ENCODE assay signal across 8 mouse cellular contexts in the genomic region with DNA sequence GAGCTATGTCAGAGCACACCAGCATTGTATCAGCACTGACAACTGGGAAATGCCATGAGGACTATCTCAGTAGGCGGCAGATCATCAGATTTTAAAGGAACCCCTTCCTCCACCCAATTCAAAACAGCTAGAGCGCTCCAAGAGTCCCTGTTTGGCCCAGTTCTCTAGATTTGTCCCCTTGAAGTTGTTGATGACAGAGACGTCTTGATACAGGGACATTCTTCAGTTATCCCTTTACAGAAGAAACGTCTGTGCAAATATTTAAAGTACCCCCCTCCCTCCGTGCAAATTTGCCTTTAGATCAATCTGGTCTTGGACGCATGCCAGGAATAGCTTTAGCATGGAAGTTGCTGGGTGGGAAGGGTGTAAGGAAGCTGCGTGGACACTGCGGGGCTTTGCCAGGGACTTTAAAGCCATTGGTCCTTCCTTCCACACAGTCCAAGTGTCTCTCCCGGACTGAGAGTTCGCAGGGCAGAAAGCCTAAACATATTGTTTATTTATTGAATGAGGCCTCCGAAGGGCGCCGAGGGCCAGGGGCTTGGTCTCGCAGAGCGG. TPM values are rescaled to one million over a fixed set of nuclear protein-coding genes. Genes with fewer than 3 reads are reported as not detected.
DNase-seq lines count a peak whose midpoint lies in the region; ATAC-seq and TF ChIP-seq lines count a peak whose summit lies in the region.

No protein-coding gene starts in this region.

- no peak for TF ChIP-seq POLR2A in kidney, adult 2 months (IDR thresholded peaks at IDR 0.05; ENCODE audit: low read depth, low read length)
- TF ChIP-seq POLR2A in embryonic fibroblast, embryonic 13.5 days (IDR thresholded peaks at IDR 0.05; ENCODE audit: low read depth, low read length): no peak

- H3K27ac ChIP-seq in kidney, adult 2 months (ENCODE audit: insufficient read depth, low read depth, low read length): no peak overlapping the region; the same call in 1 of the 2 replicates
- no peak overlapping the region for H3K27ac ChIP-seq in embryonic fibroblast, embryonic 13.5 days (ENCODE audit: insufficient read depth, low read length)
- H3K27ac ChIP-seq in midbrain, embryonic 15.5 days: peak overlapping the region; percentile 91

- DNase-seq in kidney, adult 2 months: peak; percentile 22
- DNase-seq in kidney, postnatal 10 days: no peak
- peak; percentile 24 for DNase-seq in NIH3T3 (ENCODE audit: low read depth)
- peak; percentile 24 to 48 for DNase-seq in layer of hippocampus, postnatal 14 days (ENCODE audit: low spot score in 2 of 2)
- no peak for DNase-seq in natural killer cell, adult 2 months (ENCODE audit: low spot score in 2 of 2)
- DNase-seq in right cerebral cortex, postnatal 25 days: no peak

- H3K4me1 ChIP-seq in kidney, adult 2 months (ENCODE audit: control insufficient read depth, insufficient read depth, low read length): peaks cover 7% of the 10 kb centered on the region; the same call in 1 of the 2 replicates
- H3K4me1 ChIP-seq in embryonic fibroblast, embryonic 13.5 days (ENCODE audit: control insufficient read depth, insufficient read depth, low read length): no peaks in the 10 kb centered on the region
- peaks cover 20% of the 10 kb centered on the region for H3K4me1 ChIP-seq in midbrain, embryonic 15.5 days

- no peak for TF ChIP-seq CTCF in kidney, adult 2 months (conservative IDR thresholded peaks at IDR 0.05; ENCODE audit: insufficient read depth, insufficient read length, low read depth, low read length)
- TF ChIP-seq CTCF in embryonic fibroblast, embryonic 13.5 days (IDR thresholded peaks at IDR 0.05; ENCODE audit: borderline replicate concordance, insufficient read depth, low read length): no peak

- H3K27me3 ChIP-seq in kidney, adult 2 months (replicated peaks; ENCODE audit: control insufficient read depth, insufficient read depth, low read length): no peaks in the 10 kb centered on the region; the same call in 1 of the 2 replicates
- H3K27me3 ChIP-seq in midbrain, embryonic 15.5 days (replicated peaks): peaks cover 20% of the 10 kb centered on the region; the same call in 1 of the 2 replicates

- peak overlapping the region; percentile 87 for H3K4me3 ChIP-seq in kidney, adult 2 months (ENCODE audit: insufficient read depth, low read depth, low read length)
- peak overlapping the region; percentile 84 for H3K4me3 ChIP-seq in embryonic fibroblast, embryonic 13.5 days (ENCODE audit: insufficient read depth, low read length)
- H3K4me3 ChIP-seq in midbrain, embryonic 15.5 days: peak overlapping the region; percentile 90

- H3K9me3 ChIP-seq in midbrain, embryonic 15.5 days: no peaks in the 10 kb centered on the region

- H3K36me3 ChIP-seq in kidney, adult 2 months (ENCODE audit: control insufficient read depth, insufficient read depth, low read length): no peaks in the 10 kb centered on the region
- H3K36me3 ChIP-seq in midbrain, embryonic 15.5 days (replicated peaks): no peaks in the 10 kb centered on the region

- ATAC-seq in midbrain, embryonic 15.5 days (replicated peaks): peak; percentile 59; the same call in 1 of the 2 replicates

- WGBS in kidney, adult 2 months: 12% methylated on average over 15 of the region's 15 CpGs
- 1% methylated on average over 15 of the region's 15 CpGs for WGBS in midbrain, embryonic 15.5 days

- peak overlapping the region; percentile 82 for H3K4me2 ChIP-seq in midbrain, embryonic 15.5 days

- H3K9ac ChIP-seq in midbrain, embryonic 15.5 days: peak overlapping the region; percentile 98

RNA-seq across cellular contexts. Expression of gene Osbpl6, which starts 0.6 kb away (rescaled TPM):
- polyA plus RNA-seq in kidney, adult 2 months (2012; rRNA removed): 35.1 and 41.2 TPM in 2 replicates
- polyA plus RNA-seq in embryonic fibroblast, embryonic 13.5 days (2011; ENCODE audit: insufficient read length, low read depth, missing spikeins): 6.1 and 6.9 TPM in 2 replicates
- 10 to 100 TPM; 55.2 to 63.5 TPM for total RNA-seq in layer of hippocampus, postnatal 14 days (2021)
- 21.8 and 24.7 TPM in 2 replicates for polyA plus RNA-seq in midbrain, embryonic 15.5 days (2015; fragmentation: Nextera tagmentation; extraction: Ambion mirVana)

RNA-seq across cellular contexts. Expression of gene Rbm45, which starts 35.9 kb away (rescaled TPM):
- polyA plus RNA-seq in kidney, adult 2 months (2012; rRNA removed): 8.3 and 8.9 TPM in 2 replicates
- 42.2 and 47.0 TPM in 2 replicates for polyA plus RNA-seq in embryonic fibroblast, embryonic 13.5 days (2011; ENCODE audit: insufficient read length, low read depth, missing spikeins)
- total RNA-seq in layer of hippocampus, postnatal 14 days (2021): 10 to 100 TPM; 37.7 to 40.8 TPM
- 16.8 and 17.0 TPM in 2 replicates for polyA plus RNA-seq in midbrain, embryonic 15.5 days (2015; fragmentation: Nextera tagmentation; extraction: Ambion mirVana)

RNA-seq across cellular contexts. Expression of gene Cyct, which starts 45.4 kb away (rescaled TPM):
- polyA plus RNA-seq in kidney, adult 2 months (2012; rRNA removed): not detected in 2 replicates
- polyA plus RNA-seq in embryonic fibroblast, embryonic 13.5 days (2011; ENCODE audit: insufficient read length, low read depth, missing spikeins): not detected in 2 replicates
- not detected for total RNA-seq in layer of hippocampus, postnatal 14 days (2021)
- 0.27 TPM in 1 of 2 replicates, not detected in the other for polyA plus RNA-seq in midbrain, embryonic 15.5 days (2015; fragmentation: Nextera tagmentation; extraction: Ambion mirVana)

Comparison
In these comparisons a context has a peak if more than half of its experiments do, and no peak if none do; other contexts are left out.
1. DNase-seq: peak in kidney, adult 2 months (single experiment), NIH3T3 (single experiment) and layer of hippocampus, postnatal 14 days (2 of 2); none in kidney, postnatal 10 days (single experiment), natural killer cell, adult 2 months (0 of 2) and right cerebral cortex, postnatal 25 days (single experiment).
2. Peak in every context shown above with its lines, with median percentiles within 50 percentile points of each other: H3K4me3 ChIP-seq.